Mouse (Mus musculus): ENCODE measurements at regions not wholly inside any gene's neighbourhood (a gene's known extent, or its start where the extent isn't known, plus 50 kb on each side); places are given as distances from the start of the nearest gene placed in this dataset.

GRCm38 (mm10) chr5:126369436-126369835, 837.9 kb downstream of the Tmem132b start:
- no peak for TF ChIP-seq GATA1 (IDR thresholded peaks at IDR 0.05; ENCODE audit: borderline replicate concordance, low read length)
- no peak for TF ChIP-seq FLI1 (IDR thresholded peaks at IDR 0.05; ENCODE audit: low read length)
